Mouse (Mus musculus) thymus, adult 2 months (tissue): ENCODE measurements at regions not wholly inside any gene's neighbourhood (a gene's known extent, or its start where the extent isn't known, plus 50 kb on each side); places are given as distances from the start of the nearest gene placed in this dataset.

Experiments used
- DNase-seq: peaks from one replicate; pipeline ENCODE4 v3.0.0; 2021
- H3K27ac ChIP-seq: fragments of 200-500 bp; 2 replicates; pipeline ENCODE4 v1.5.1; 2012; ENCODE audit warnings: low read length, control low read depth; ENCODE audit not compliant: control insufficient read depth, insufficient read depth
- H3K27me3 ChIP-seq: fragments of 200-500 bp; 2 replicates; pipeline ENCODE4 v1.6.1; 2012; ENCODE audit warnings: mild to moderate bottlenecking, low read length, moderate library complexity, mixed read lengths; ENCODE audit not compliant: control insufficient read depth, insufficient read depth
- H3K36me3 ChIP-seq: fragments of 200-500 bp; 2 replicates; pipeline ENCODE4 v1.6.1; 2012; ENCODE audit warnings: mild to moderate bottlenecking, low read length, moderate library complexity; ENCODE audit not compliant: control insufficient read depth, insufficient read depth
- H3K4me1 ChIP-seq: fragments of 200-500 bp; replicated peaks from 2 replicates; pipeline ENCODE4 v1.6.1; 2012; ENCODE audit warnings: low read length; ENCODE audit not compliant: control insufficient read depth, insufficient read depth
- H3K4me3 ChIP-seq: fragments of 200-500 bp; 2 replicates; pipeline ENCODE4 v1.5.1; 2012; ENCODE audit warnings: mild to moderate bottlenecking, low read length, control low read depth, moderate library complexity; ENCODE audit not compliant: control insufficient read depth, insufficient read depth
- CTCF ChIP-seq: fragments of 200-500 bp; IDR thresholded peaks from 2 replicates; pipeline ENCODE4 v1.5.1; 2012; ENCODE audit warnings: mild to moderate bottlenecking, control low read depth, low read length, moderate library complexity, borderline replicate concordance; ENCODE audit not compliant: control insufficient read depth, poor library complexity, insufficient read depth; ENCODE audit errors: extremely low read depth
- POLR2A ChIP-seq: fragments of 200-500 bp; IDR thresholded peaks from 2 replicates; pipeline ENCODE4 v1.6.1; 2012; ENCODE audit warnings: mild to moderate bottlenecking, low read length, control low read depth, moderate library complexity; ENCODE audit not compliant: control insufficient read depth, poor library complexity, insufficient read depth; ENCODE audit errors: extremely low read depth
- WGBS: fragments of 180-500 bp; shearing (Covaris S2); methylation state at CpG from one replicate; pipeline ENCODE4 v1.1.7; 2018; 5-methylcytosine and 5-hydroxymethylcytosine counted together

DNA sequence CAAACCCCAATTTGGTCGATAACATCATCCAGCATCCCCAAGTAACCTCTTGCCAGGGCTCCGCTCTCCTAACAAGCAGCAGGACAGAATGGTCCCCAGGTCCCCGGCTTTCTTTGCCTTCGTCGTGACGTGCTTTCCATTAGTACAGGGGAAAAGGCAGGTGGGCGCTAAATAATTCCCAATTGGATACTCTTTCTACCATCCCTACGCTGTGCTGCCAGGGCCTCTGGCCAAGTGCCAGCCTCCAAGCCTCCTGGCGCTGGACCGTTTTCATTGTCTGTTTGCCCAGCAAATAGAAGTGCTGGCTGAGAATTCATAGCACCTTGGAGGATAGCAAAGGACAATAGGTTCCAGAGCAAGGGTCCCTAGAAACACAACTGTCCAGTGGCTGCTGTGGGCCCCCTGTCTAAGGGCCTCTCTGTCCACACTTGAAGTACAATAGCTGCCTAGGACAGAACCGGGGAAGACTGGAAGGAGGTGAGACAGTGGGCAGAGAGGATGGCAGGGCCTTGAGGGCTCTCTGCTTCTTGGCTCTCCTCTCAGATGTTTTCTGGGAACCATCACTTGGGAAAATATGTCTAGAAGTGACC, 298.9 kb downstream of the Bcor start:
- no peaks in the 10 kb centered on the region for H3K27me3 ChIP-seq
- H3K27ac ChIP-seq = no peak overlapping the region
- no peaks in the 10 kb centered on the region for H3K36me3 ChIP-seq
- TF ChIP-seq CTCF = no peak
- no peak for TF ChIP-seq POLR2A
- 90% methylated on average over 11 of the region's 11 CpGs for WGBS
- H3K4me1 ChIP-seq = no peaks in the 10 kb centered on the region
- no peak overlapping the region for H3K4me3 ChIP-seq
- no peak for DNase-seq

DNA sequence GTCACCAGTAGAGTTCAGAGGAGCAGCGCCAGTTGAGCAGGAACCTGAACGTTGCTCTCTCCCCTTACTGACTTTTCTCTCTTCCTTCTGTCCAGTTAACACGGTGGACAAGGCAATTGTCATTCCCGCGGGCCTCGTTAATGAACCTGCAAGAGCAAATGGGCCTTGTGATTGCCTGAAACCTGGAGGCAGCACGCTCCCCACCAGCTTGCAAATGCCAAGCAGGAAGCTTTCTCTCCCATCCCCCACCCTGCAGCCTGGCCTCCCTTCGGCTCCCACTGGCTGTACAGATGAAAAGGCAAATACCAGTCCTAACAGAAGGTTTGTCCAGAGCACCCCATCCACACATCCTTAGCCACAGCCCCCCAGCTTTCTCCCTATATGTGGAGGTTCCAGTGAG, 298.3 kb downstream of the Bcor start:
- DNase-seq = no peak
- 52% methylated on average over 8 of the region's 8 CpGs for WGBS
- Histone ChIP-seq H3K27ac (no peak overlapping the region), H3K36me3 (no peaks in the 10 kb centered on the region), H3K4me3 (no peak overlapping the region), H3K27me3 (no peaks in the 10 kb centered on the region), H3K4me1 (no peaks in the 10 kb centered on the region)
- TF ChIP-seq CTCF = no peak
- TF ChIP-seq POLR2A = no peak

DNA sequence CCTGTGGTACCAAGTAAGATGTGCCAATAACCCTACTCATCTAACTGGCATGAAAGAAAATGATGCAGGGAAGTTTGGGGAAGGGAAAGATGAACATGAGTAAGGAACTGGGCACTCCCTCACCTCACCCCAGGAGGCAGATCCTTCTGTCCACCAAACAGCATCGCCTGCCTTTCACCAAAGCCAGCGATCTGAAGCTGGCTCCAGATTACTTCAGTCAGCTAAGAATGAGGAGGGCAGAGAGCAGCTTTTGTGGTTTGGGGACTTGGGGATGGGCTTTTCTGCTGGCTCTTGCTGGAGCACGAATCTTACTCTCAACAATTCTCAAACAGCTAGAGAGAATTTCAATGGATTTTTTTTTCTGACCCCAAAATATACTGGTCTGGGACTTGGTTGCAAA, 297.0 kb downstream of the Bcor start:
- no peak for DNase-seq
- Histone ChIP-seq H3K4me3 (no peak overlapping the region), H3K27ac (no peak overlapping the region), H3K27me3 (no peaks in the 10 kb centered on the region), H3K36me3 (no peaks in the 10 kb centered on the region), H3K4me1 (no peaks in the 10 kb centered on the region)
- 91% methylated on average over 3 of the region's 3 CpGs for WGBS
- TF ChIP-seq POLR2A (no peak), CTCF (no peak)

DNA sequence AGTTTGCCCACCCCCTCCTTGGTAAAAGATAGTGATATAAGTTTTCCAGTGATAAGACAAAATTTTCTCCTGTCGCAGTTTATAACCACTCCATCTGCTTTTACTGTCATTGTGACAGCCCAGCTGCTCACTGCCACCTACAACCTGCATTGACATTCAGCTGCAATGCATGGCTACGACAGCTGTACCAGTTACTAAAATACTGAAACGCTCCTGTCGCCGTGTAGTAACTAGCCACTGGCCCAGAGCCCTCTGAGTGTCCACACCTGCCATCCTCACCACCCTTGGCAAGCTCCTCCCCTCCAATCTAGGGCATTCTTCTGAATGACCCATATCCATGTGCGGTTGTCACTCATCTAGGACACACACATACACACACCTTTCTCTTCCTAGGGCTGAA, 286.2 kb downstream of the Bcor start:
- H3K27me3 ChIP-seq = no peaks in the 10 kb centered on the region
- peaks cover 2% of the 10 kb centered on the region for H3K4me1 ChIP-seq
- no peak overlapping the region for H3K4me3 ChIP-seq
- H3K27ac ChIP-seq = no peak overlapping the region
- no peaks in the 10 kb centered on the region for H3K36me3 ChIP-seq
- no peak for TF ChIP-seq POLR2A
- TF ChIP-seq CTCF = no peak
- 94% methylated on average over 6 of the region's 6 CpGs for WGBS
- no peak for DNase-seq

DNA sequence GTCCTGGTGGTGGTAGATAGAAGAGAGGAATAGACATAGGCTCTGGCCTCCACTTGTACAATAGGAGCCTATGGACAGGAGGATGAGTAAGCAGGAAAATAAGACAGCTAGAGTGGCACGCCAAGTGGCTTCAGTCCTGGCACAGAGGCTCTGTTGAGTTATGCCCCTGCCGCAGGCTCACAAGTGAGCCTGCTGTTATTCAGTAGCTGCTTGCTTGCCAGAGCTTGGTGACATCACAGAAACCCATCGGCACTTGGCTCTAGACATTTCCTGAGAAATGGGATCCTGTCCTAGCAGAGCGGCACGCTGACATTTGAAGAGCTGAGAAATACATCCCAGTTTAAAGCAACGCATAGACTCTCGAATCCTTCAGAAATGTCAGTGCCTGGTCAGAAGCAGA, 283.5 kb downstream of the Bcor start:
- H3K27ac ChIP-seq = no peak overlapping the region
- H3K4me3 ChIP-seq = no peak overlapping the region
- DNase-seq = no peak
- H3K27me3 ChIP-seq = no peaks in the 10 kb centered on the region
- WGBS = 93% methylated on average over 7 of the region's 7 CpGs
- no peaks in the 10 kb centered on the region for H3K36me3 ChIP-seq
- peaks cover 2% of the 10 kb centered on the region for H3K4me1 ChIP-seq
- no peak for TF ChIP-seq POLR2A
- TF ChIP-seq CTCF = no peak

DNA sequence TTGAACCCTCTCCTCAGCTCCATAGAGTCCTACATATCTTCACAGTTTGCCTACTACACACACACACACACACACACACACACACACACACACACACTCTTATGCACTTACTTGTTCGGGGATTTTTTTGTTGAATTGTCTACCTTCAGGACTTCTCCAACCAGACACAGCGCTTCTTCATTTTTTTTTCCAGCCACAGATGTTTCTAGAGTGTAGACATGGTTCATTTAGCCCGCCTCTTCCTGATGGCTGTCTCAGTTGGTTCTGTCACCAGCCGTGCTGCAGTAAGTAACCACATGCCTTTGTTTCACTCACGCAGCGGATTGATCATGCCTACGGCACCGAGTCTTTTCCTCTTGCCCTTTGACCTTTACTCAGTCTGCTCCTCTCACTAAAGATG, 282.1 kb downstream of the Bcor start:
- peak; percentile 12 for DNase-seq
- Histone ChIP-seq H3K4me3 (no peak overlapping the region), H3K27me3 (no peaks in the 10 kb centered on the region), H3K4me1 (peaks cover 2% of the 10 kb centered on the region), H3K27ac (no peak overlapping the region), H3K36me3 (no peaks in the 10 kb centered on the region)
- WGBS = 9% methylated on average over 8 of the region's 8 CpGs
- no peak for TF ChIP-seq CTCF
- no peak for TF ChIP-seq POLR2A

DNA sequence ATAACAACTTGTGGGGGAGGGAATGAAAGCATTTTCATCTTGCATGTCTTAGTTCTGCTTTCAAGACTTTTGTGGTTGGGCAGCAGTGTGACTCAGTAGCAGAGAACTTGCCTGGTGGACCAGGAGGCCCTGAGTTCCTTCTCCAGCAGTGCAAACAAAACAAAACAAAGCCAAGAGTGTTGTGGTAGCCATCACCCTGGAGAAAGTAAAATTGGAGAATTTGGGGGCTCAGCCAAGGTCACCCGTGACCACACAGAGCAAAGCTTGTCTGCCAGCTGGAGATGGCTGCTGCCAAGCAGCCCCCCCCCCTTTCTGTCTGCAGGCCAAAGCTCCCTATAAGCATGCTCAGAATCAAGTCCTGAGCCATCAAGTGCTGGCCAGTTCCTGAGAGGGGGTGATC, 279.2 kb downstream of the Bcor start:
- Histone ChIP-seq H3K36me3 (no peaks in the 10 kb centered on the region), H3K4me1 (peaks cover 2% of the 10 kb centered on the region), H3K27ac (no peak overlapping the region), H3K4me3 (no peak overlapping the region), H3K27me3 (no peaks in the 10 kb centered on the region)
- WGBS = 93% methylated on average over 1 of the region's 1 CpGs
- no peak for TF ChIP-seq CTCF
- TF ChIP-seq POLR2A = no peak
- DNase-seq = no peak
